Mouse (Mus musculus) heart, postnatal 0 days (tissue): ENCODE data around the gene Mrgprh. TPM values are rescaled to one million over a fixed set of nuclear protein-coding genes. Genes with fewer than 3 reads are reported as not detected.

Experiments
- ATAC-seq: fragments of 200-750 bp; cut with Nextera tagmentation; 2 replicates; pipeline ENCODE4 v1.8.0; 2017; ENCODE audit warnings: low read depth, moderate number of reproducible peaks, moderate library complexity; ENCODE audit not compliant: insufficient read depth
- DNase-seq: peaks from one replicate; pipeline ENCODE4 v3.0.0-alpha.2; 2016; ENCODE audit warnings: low spot score
- H3K27ac ChIP-seq: fragments of 300-500 bp; sonication (generic); 2 replicates; pipeline ENCODE4 v1.5.1; 2014; ENCODE audit warnings: low read depth, mild to moderate bottlenecking
- H3K27me3 ChIP-seq: fragments of 300-500 bp; sonication (generic); 2 replicates; pipeline ENCODE4 v1.6.1; 2014; ENCODE audit warnings: low read length, mixed read lengths; ENCODE audit not compliant: control insufficient read depth, insufficient read depth
- H3K36me3 ChIP-seq: fragments of 300-500 bp; sonication (generic); replicated peaks from 2 replicates; pipeline ENCODE4 v1.6.1; 2014; ENCODE audit warnings: low read length, mixed read lengths; ENCODE audit not compliant: control insufficient read depth, insufficient read depth
- H3K4me1 ChIP-seq: fragments of 300-500 bp; sonication (generic); 2 replicates; pipeline ENCODE4 v1.6.1; 2014; ENCODE audit warnings: antibody characterized with exemption; ENCODE audit not compliant: control insufficient read depth, insufficient read depth
- H3K4me2 ChIP-seq: fragments of 300-500 bp; sonication (generic); 2 replicates; pipeline ENCODE4 v1.6.1; 2014; ENCODE audit warnings: low read depth, mild to moderate bottlenecking, low read length, moderate library complexity
- H3K4me3 ChIP-seq: fragments of 300-500 bp; sonication (generic); 2 replicates; pipeline ENCODE4 v1.5.1; 2014; ENCODE audit warnings: low read depth, low read length
- H3K9ac ChIP-seq: fragments of 300-500 bp; sonication (generic); replicated peaks from 2 replicates; pipeline ENCODE4 v1.6.1; 2014; ENCODE audit warnings: low read depth, low read length, mixed read lengths
- H3K9me3 ChIP-seq: fragments of 300-500 bp; sonication (generic); replicated peaks from 2 replicates; pipeline ENCODE4 v1.6.1; 2016; ENCODE audit warnings: low read length; ENCODE audit not compliant: control insufficient read depth
- CTCF ChIP-seq: IDR thresholded peaks from 2 replicates; pipeline ENCODE4 v1.5.1; 2016; ENCODE audit warnings: antibody characterized with exemption, control low read depth, low read depth
- EP300 ChIP-seq: IDR thresholded peaks from 2 replicates; pipeline ENCODE4 v1.6.1; 2016; ENCODE audit warnings: antibody characterized with exemption, low read depth
- WGBS: fragments of 180-500 bp; shearing (Covaris S2); extraction: QIAGEN DNeasy Blood & Tissue Kit; methylation state at CpG from one replicate; pipeline ENCODE4 v1.1.7; 2014; 5-methylcytosine and 5-hydroxymethylcytosine counted together
- polyA plus RNA-seq: library from polyadenylated mRNA; unstranded; fragments of >200 nt; fragmentation: Nextera tagmentation; extraction: Ambion mirVana; gene quantifications from 2 replicates; pipeline ENCODE4 v1.2.1, GENCODE M21; 2015
- total RNA-seq: library from RNA; depleted of rRNA; stranded (reverse); fragments of >200 nt; gene quantifications from 2 replicates; pipeline ENCODE4 v1.2.3, GENCODE M21; 2014; ENCODE audit warnings: low replicate concordance

Gene Mrgprh
- total and polyA plus RNA-seq, 2 experiments from 2014 or later: 0.25 TPM; not detected in 1

DNA sequence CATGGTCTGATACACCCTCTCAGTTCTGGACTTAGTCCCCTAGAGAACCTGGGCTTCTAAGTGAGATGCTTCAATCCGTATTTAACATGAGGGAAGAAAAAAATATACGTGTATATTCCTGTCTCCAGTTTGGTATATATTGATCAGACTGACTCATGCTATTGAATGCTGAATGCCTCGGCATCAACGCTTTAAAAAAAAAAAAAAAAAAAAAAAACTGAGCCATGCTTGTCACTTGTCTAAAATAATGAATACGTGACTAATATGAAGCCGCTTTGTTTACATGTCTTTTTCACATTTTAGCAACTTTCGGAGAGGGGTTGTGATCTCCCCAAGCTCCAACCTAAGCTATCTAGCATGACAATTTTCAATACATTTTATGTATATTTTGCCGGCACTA, 34.6 kb downstream of the Mrgprh start:
- 82% methylated on average over 8 of the region's 8 CpGs for WGBS
- H3K27ac ChIP-seq: no peak overlapping the region
- no peak overlapping the region for H3K4me3 ChIP-seq
- H3K27me3 ChIP-seq: no peaks in the 10 kb centered on the region
- H3K9ac ChIP-seq: no peak overlapping the region
- no peak overlapping the region for H3K4me2 ChIP-seq
- peaks cover 46% of the 10 kb centered on the region for H3K36me3 ChIP-seq
- no peaks in the 10 kb centered on the region for H3K4me1 ChIP-seq
- TF ChIP-seq CTCF (no peak), EP300 (no peak)
- H3K9me3 ChIP-seq: no peaks in the 10 kb centered on the region
- ATAC-seq: no peak
- no peak for DNase-seq

- WGBS: 0% methylated on average over 18 of the region's 18 CpGs
- peaks cover 49% of the 10 kb centered on the region for H3K36me3 ChIP-seq
- H3K4me2 ChIP-seq: peak within 1 kb of the TSS; percentile 81
- DNase-seq (no peak), ATAC-seq (no peak)
- peak within 1 kb of the TSS; percentile 82 for H3K4me3 ChIP-seq
- H3K27ac ChIP-seq: peak within 1 kb of the TSS; percentile 94
- H3K9me3 ChIP-seq: no peaks in the 10 kb centered on the region
- peak within 1 kb of the TSS; percentile 94 for H3K9ac ChIP-seq
- TF ChIP-seq EP300: no peak
- no peak for TF ChIP-seq CTCF
- H3K27me3 ChIP-seq: no peaks in the 10 kb centered on the region
- H3K4me1 ChIP-seq: peaks cover 7% of the 10 kb centered on the region
These were observed 39.6 kb downstream of the Mrgprh start, which contains the start of gene Tcp1 for GRCm38 (mm10) chr17:12915488-12915880. Gene Tcp1, plus strand, starts transcription at chr17:12915701.

DNA sequence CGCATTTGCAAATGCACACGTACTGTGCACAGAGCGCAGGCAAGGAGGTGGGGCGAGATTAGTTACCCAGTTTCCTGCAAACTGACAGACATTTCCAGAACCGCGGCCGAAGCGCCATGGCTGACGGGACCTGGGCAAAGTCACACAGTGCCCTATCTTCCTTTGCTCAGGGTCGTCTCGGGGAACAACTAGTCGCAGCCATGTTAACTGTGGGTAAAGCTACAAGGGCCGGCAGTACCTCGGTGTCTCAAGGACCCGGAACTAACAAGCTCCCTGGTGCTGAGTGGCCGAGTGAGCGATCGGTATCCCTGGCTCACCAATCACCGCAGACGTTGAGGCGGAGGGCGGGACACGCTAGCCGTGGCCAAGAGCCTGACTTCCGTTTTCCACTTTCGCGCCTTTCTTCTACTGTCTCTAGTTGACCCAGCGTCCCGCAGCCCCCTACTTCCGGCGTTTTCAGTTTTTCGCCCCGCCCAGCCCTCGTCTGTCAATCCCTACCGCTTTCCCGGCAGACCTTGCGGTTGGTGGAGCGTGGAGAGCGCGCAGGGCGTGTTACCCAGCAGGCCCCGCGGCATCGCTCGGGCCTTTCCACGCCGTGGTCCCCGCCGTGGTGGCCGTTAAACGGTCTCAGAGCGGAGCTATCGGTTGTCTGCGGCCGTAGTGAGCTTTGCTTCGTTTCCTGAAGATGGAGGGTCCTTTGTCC, 40.2 kb downstream of the Mrgprh start, which contains the start of gene Mrpl18:
Mrpl18 (minus strand) TSS at position 465 of the 703 bp plus-strand sequence.
- no peaks in the 10 kb centered on the region for H3K9me3 ChIP-seq
- H3K4me1 ChIP-seq: peaks cover 7% of the 10 kb centered on the region
- DNase-seq (peak; percentile 100), ATAC-seq (peak; percentile 98)
- H3K27ac ChIP-seq: peak within 1 kb of the TSS; percentile 94
- peak within 1 kb of the TSS; percentile 82 for H3K4me3 ChIP-seq
- peak; percentile 79; the same call in 1 of the 2 replicates for TF ChIP-seq EP300
- no peak for TF ChIP-seq CTCF
- peaks cover 49% of the 10 kb centered on the region for H3K36me3 ChIP-seq
- H3K9ac ChIP-seq: peak within 1 kb of the TSS; percentile 94
- H3K4me2 ChIP-seq: peak within 1 kb of the TSS; percentile 81
- WGBS: under 1% methylated on average over 56 of the region's 56 CpGs
- H3K27me3 ChIP-seq: no peaks in the 10 kb centered on the region

DNA sequence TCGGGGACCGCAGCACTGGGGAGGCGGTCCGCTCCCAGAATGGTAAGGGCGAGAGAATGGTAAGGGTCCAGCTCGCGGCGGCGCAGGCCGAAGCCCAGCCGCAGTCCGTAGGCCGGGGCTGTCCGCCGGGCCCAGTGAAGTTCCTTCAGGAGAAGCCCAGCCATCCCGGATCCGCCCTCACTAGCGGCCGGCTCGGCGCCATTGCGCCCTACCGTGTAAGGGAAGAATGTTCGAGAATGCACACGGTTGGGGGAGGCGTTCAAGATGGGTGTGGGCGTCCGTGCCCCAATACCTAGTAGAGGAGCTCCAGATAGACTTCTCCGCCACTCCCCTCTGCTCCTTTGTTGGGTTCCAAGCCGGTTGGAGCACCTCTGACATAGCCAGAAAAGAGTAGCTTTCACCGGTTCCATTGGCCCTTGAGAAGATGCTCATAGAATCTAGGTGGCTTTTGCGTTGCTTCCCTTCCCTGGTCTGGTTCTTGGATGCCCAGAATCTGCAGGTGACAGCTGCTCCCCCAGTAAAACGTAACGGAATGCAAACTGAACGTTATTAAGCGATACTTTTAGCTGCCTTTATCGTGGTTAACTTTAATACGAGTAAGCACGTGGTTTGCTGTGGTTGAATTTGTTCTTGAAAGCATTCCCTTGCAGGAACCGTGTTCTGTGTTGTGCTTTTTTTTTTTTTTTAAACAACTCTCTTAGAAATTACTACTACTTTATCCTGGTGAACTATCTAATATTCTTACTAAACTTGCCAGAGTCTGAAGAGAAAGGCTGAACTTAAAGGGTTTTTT, 41.0 kb downstream of the Mrgprh start:
- DNase-seq (peak; percentile 30), ATAC-seq (peak; percentile 32)
- H3K36me3 ChIP-seq: peaks cover 50% of the 10 kb centered on the region
- no peaks in the 10 kb centered on the region for H3K9me3 ChIP-seq
- peak overlapping the region; percentile 94 for H3K27ac ChIP-seq
- no peaks in the 10 kb centered on the region for H3K27me3 ChIP-seq
- H3K4me3 ChIP-seq: peak overlapping the region; percentile 82
- peak overlapping the region; percentile 94 for H3K9ac ChIP-seq
- TF ChIP-seq CTCF (no peak), EP300 (0 out of 2 replicates have a peak, but pooled peaks have one; percentile 15)
- peak overlapping the region; percentile 81 for H3K4me2 ChIP-seq
- H3K4me1 ChIP-seq: peaks cover 7% of the 10 kb centered on the region
- under 1% methylated on average over 40 of the region's 40 CpGs for WGBS

DNA sequence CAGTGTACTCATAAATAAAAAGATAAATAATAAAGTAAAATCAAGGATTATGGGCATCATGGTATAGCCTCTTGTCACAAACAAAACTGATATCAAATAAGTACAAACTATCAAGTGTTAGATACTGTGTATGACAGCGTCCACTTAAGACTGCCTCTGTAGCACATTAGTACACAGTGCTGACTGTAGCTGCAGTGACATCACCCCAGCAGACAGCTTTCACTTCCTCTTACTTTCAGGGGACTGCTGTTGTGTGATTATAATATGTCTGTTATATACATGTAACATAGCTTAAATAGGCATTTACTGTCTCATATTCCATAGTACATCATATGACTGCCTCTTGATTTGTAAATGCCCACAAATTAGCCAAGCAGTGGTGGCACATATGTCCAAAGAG, 45.2 kb downstream of the Mrgprh start:
- Histone ChIP-seq H3K9ac (no peak overlapping the region), H3K4me3 (no peak overlapping the region), H3K27me3 (no peaks in the 10 kb centered on the region), H3K27ac (no peak overlapping the region), H3K4me1 (peaks cover 7% of the 10 kb centered on the region), H3K36me3 (peaks cover 68% of the 10 kb centered on the region), H3K4me2 (no peak overlapping the region), H3K9me3 (no peaks in the 10 kb centered on the region)
- no peak for DNase-seq
- no peak for ATAC-seq
- no peak for TF ChIP-seq EP300
- TF ChIP-seq CTCF: no peak
- WGBS: 88% methylated on average over 1 of the region's 1 CpGs
